Mouse (Mus musculus): ENCODE measurements around the gene Metap1. TPM values are rescaled to one million over a fixed set of nuclear protein-coding genes. Genes with fewer than 3 reads are reported as not detected.
"Not testable (repeated sequence)": the region's sequence is repeated elsewhere in the genome, so short reads cannot be mapped to it uniquely, and the experiment has no call there.

Metap1 gene
- total RNA-seq, 2 experiments from 2014 or later, result 51.7 to 54.1 TPM

- no peak for DNase-seq (ENCODE audit: low spot score in 2 of 2)
Measured at GRCm38 (mm10) chr3:138503754-138504153, 14.4 kb upstream of the Metap1 start.

- no peak for DNase-seq (ENCODE audit: low spot score in 2 of 2)
Measured at GRCm38 (mm10) chr3:138499854-138500740, 10.8 kb upstream of the Metap1 start.

- DNase-seq (ENCODE audit: low spot score in 2 of 2), result no peak
Measured at GRCm38 (mm10) chr3:138498731-138499130, 9.4 kb upstream of the Metap1 start.

- DNase-seq (ENCODE audit: low spot score in 2 of 2), result no peak
Measured at GRCm38 (mm10) chr3:138495166-138496145, 6.1 kb upstream of the Metap1 start.

GRCm38 (mm10) chr3:138494565-138494964 lies 5.2 kb upstream of the Metap1 start:
- DNase-seq (ENCODE audit: low spot score in 2 of 2), result no peak

GRCm38 (mm10) chr3:138493668-138494067 lies 4.4 kb upstream of the Metap1 start:
- no peak for DNase-seq (ENCODE audit: low spot score in 2 of 2)

- no peak for DNase-seq (ENCODE audit: low spot score in 2 of 2)
Measured at GRCm38 (mm10) chr3:138490034-138490337, 671 bp upstream of the Metap1 start.

- DNase-seq (ENCODE audit: low spot score in 2 of 2), result no peak
Measured at GRCm38 (mm10) chr3:138488584-138489326, 560 bp downstream of the Metap1 start.

- no peak for DNase-seq (ENCODE audit: low spot score in 2 of 2)
Measured at GRCm38 (mm10) chr3:138483240-138483639, 6.1 kb downstream of the Metap1 start.

GRCm38 (mm10) chr3:138481526-138482284 lies 7.6 kb downstream of the Metap1 start:
- no peak for DNase-seq (ENCODE audit: low spot score in 2 of 2)

GRCm38 (mm10) chr3:138479489-138479888 lies 9.8 kb downstream of the Metap1 start:
- DNase-seq (ENCODE audit: low spot score in 2 of 2), result no peak

- DNase-seq (ENCODE audit: low spot score in 2 of 2), result no peak
Measured at GRCm38 (mm10) chr3:138471066-138471465, 18.2 kb downstream of the Metap1 start.

GRCm38 (mm10) chr3:138466656-138467055 lies 22.7 kb downstream of the Metap1 start:
- not testable (repeated sequence) for DNase-seq (ENCODE audit: low spot score in 2 of 2)

GRCm38 (mm10) chr3:138464573-138465147 lies 24.7 kb downstream of the Metap1 start:
- DNase-seq (ENCODE audit: low spot score in 2 of 2), result no peak

GRCm38 (mm10) chr3:138463807-138464206 lies 25.5 kb downstream of the Metap1 start:
- DNase-seq (ENCODE audit: low spot score in 2 of 2), result no peak

GRCm38 (mm10) chr3:138463137-138463536 lies 26.2 kb downstream of the Metap1 start:
- DNase-seq (ENCODE audit: low spot score in 2 of 2), result peak in 1 of 2 experiments; percentile 37

- no peak for DNase-seq (ENCODE audit: low spot score in 2 of 2)
Measured at GRCm38 (mm10) chr3:138461832-138462231, 27.5 kb downstream of the Metap1 start.

GRCm38 (mm10) chr3:138460260-138460659 lies 29.1 kb downstream of the Metap1 start:
- no peak for DNase-seq (ENCODE audit: low spot score in 2 of 2)

- DNase-seq (ENCODE audit: low spot score in 2 of 2), result no peak
Measured at GRCm38 (mm10) chr3:138458441-138458840, 30.9 kb downstream of the Metap1 start.

All from layer of hippocampus, postnatal 10 days (tissue).